Mouse (Mus musculus): Measurements from ENCODE around the gene Rnf212b. TPM values are rescaled to one million over a fixed set of nuclear protein-coding genes. Genes with fewer than 3 reads are reported as not detected.

Rnf212b gene
- total and polyA plus RNA-seq, 3 experiments = not detected

DNA sequence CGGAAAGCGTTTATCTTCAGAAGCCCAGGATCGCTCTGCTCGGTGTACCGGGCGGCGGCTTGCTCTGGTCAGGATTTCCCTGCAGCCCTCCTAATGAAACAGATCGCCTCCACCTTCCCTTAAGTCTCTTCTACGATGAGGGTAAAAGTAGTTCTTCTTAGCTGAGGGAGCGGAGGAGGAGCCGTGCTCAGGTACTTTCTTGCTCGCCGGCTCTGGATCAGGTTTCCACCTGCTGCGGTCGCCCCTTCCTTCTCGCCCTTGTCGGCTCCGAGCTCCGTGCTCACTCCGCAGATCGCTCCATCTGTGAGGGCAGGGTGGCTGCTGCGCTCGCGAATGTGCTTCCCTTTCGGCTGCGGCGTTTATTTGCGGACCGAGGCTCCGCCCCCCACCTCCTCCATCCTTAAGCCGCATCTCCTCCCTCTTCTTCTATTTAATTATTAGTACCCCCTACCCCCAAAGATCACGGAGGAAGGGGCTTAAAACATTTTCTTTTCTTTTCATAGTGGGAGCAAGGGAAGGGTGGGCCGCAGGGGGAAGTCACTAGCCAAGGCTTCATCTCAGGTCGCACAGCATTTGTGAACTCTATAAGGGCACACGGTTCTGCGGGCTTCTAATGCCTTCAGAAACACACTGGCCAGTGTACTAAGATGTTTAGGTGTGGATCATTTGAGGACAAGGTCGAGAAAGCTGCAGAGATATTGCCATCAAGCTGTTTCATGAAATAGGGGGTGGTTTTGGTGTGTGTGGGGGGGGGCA, 32.2 kb upstream of the Rnf212b start, which contains the start of gene Slc7a8 (continued):
- no peak for TF ChIP-seq JUND (conservative IDR thresholded peaks at IDR 0.05; ENCODE audit: low read depth, low read length)
- TF ChIP-seq PAX5 (IDR thresholded peaks at IDR 0.05; ENCODE audit: low read length) = no peak
- no peak for TF ChIP-seq MAZ (IDR thresholded peaks at IDR 0.05; ENCODE audit: low read depth, low read length)
- TF ChIP-seq KAT2A (IDR thresholded peaks at IDR 0.05; ENCODE audit: insufficient replicate concordance, low read length) = no peak
- no peak for TF ChIP-seq E2F4 (IDR thresholded peaks at IDR 0.05; ENCODE audit: insufficient replicate concordance, low read depth, low read length)
- no peak for TF ChIP-seq HCFC1 (IDR thresholded peaks at IDR 0.05; ENCODE audit: low read depth, low read length)

DNA sequence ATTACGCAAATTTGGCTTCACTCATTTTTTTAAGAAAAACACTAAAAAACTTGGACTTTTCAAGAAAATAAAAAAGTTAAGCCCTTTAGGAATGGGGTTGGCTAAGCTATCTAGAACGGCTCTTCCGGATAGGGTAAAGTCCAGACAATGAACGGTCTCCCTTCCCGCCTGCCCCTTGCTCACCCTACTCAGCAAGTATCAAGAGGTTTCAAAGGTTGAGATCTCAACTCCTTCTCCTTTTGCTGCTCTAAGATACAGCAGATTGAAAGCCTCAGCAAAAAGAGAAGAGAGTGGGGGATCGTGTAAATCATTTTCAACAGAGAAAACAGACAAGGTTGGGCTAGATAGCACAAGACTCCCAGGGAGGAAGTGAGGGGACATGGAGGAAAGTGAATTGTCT, 31.0 kb upstream of the Rnf212b start:
- Histone ChIP-seq H3K36me3 (replicated peaks in 1 of 2; ENCODE audit: control insufficient read depth in 1 of 2, insufficient read depth in 1 of 2, low read length in 1 of 2) (no peaks in the 10 kb centered on the region), H3K9ac (ENCODE audit: insufficient read depth, low read depth) (no peak overlapping the region), H3K27me3 (replicated peaks) (peaks cover 31% of the 10 kb centered on the region), H3K4me1 (ENCODE audit: control insufficient read depth in 1 of 2, insufficient read depth in 2 of 2) (peaks cover 0 to 5% of the 10 kb centered on the region in 2 experiments; a peak in 2 of 4 replicates), H3K79me2 (replicated peaks; ENCODE audit: control insufficient read depth, extremely low read depth, insufficient read depth, poor library complexity, severe bottlenecking) (no peaks in the 10 kb centered on the region), H3K9me3 (replicated peaks; ENCODE audit: low read length) (peaks cover 2% of the 10 kb centered on the region), H3K4me2 (ENCODE audit: insufficient read depth, low read depth, poor library complexity, severe bottlenecking) (no peak overlapping the region), H3K27ac (ENCODE audit: insufficient read depth, low read depth) (no peak overlapping the region), H3K4me3 (replicated peaks in 1 of 3; ENCODE audit: low read depth in 2 of 3, low read length in 2 of 3, poor library complexity in 1 of 3) (no peak overlapping the region)
- in situ Hi-C loops (cut with MboI; ENCODE audit: low pct_ligation_motif_present, low pct_unique_long_range_greater_than_20kb, low sequenced_read_pairs) (no loop called here), dilution Hi-C loops (cut with MboI; ENCODE audit: extremely low pct_ligation_motif_present, extremely low pct_unique_long_range_greater_than_20kb, low sequenced_read_pairs) (no loop called here)
- TF ChIP-seq ZC3H11A (IDR thresholded peaks at IDR 0.05; ENCODE audit: low read depth, low read length) = no peak
- no peak for TF ChIP-seq RAD21 (IDR thresholded peaks at IDR 0.05; ENCODE audit: low read depth, low read length)
- TF ChIP-seq MXI1 (IDR thresholded peaks at IDR 0.05; ENCODE audit: low read depth, low read length) = no peak
- TF ChIP-seq ZMIZ1 (IDR thresholded peaks at IDR 0.05; ENCODE audit: low read depth, low read length) = no peak
- no peak for TF ChIP-seq RCOR1 (conservative IDR thresholded peaks at IDR 0.05; ENCODE audit: low read depth, low read length)
- no peak for TF ChIP-seq MYC (IDR thresholded peaks at IDR 0.05; ENCODE audit: low read depth, low read length)
- TF ChIP-seq CHD1 (IDR thresholded peaks at IDR 0.05; ENCODE audit: low read depth, low read length) = no peak
- TF ChIP-seq SMC3 (IDR thresholded peaks at IDR 0.05; ENCODE audit: low read depth, low read length) = no peak
- TF ChIP-seq MEF2A (IDR thresholded peaks at IDR 0.05; ENCODE audit: borderline replicate concordance, low read depth, low read length) = no peak
- TF ChIP-seq NRF1 (IDR thresholded peaks at IDR 0.05; ENCODE audit: low read depth, low read length) = no peak
- TF ChIP-seq E2F4 (IDR thresholded peaks at IDR 0.05; ENCODE audit: insufficient replicate concordance, low read depth, low read length) = no peak
- no peak for TF ChIP-seq USF2 (conservative IDR thresholded peaks at IDR 0.05; ENCODE audit: low read depth, low read length)
- no peak for TF ChIP-seq IRF4 (IDR thresholded peaks at IDR 0.05; ENCODE audit: low read depth, low read length)
- no peak for TF ChIP-seq SIN3A (IDR thresholded peaks at IDR 0.05; ENCODE audit: low read length)
- TF ChIP-seq GABPA (IDR thresholded peaks at IDR 0.05; ENCODE audit: insufficient replicate concordance, low read depth, low read length) = no peak
- no peak for TF ChIP-seq ZNF384 (IDR thresholded peaks at IDR 0.05; ENCODE audit: low read depth, low read length)
- DNase-seq (ENCODE audit: extremely low read depth) = no peak

Data from CH12.LX (cell line).